Mouse (Mus musculus): ENCODE data around the gene Klhl6. TPM values are rescaled to one million over a fixed set of nuclear protein-coding genes. Genes with fewer than 3 reads are reported as not detected.

Gene Klhl6
- total RNA-seq, 1 experiment: 1.6 TPM

DNA sequence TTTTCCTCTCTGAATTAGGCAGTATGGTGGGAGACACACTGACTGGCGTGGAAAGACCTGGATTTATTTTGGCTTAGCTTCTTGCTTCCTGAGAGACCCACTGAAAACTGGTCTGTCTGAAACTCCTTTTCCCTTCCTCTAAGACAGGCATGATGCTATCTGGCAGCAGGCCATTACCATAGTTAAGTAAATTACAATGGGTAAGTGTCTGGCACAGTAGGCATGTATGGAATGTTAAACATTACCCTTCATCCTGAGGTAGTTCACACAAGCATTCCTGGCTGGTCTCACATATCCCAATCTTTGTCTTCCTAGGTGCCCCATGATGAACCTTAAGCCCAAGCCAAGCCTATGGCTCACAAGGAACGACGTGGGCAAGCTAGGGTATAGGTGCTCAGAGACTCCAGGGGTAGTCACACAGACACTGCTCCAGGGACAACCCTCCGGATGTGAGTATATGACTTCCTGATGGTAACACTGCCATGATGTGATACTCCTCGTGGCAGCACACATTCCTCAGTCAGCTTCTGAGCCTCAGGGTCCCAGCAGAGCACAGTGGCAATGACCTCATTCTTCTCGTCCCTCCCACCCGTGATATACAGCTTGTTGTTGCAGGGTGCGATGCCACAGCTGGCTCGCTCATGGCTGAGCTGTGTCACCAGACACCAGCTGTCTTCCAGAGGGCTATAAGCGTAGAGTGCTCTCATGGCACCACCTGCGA is 36.1 kb downstream of the Klhl6 start:
- no peak for DNase-seq (ENCODE audit: low read depth, low spot score)
- H3K4me1 ChIP-seq (ENCODE audit: control insufficient read depth in 2 of 2, insufficient read depth in 2 of 2, low read length in 2 of 2, poor library complexity in 1 of 2): no peaks in the 10 kb centered on the region
- no peak for TF ChIP-seq HCFC1 (IDR thresholded peaks at IDR 0.05; ENCODE audit: borderline replicate concordance, insufficient read depth, low read length)
- TF ChIP-seq MAFK (IDR thresholded peaks at IDR 0.05; ENCODE audit: insufficient read depth, low read depth, low read length): no peak
- no peak for TF ChIP-seq ZNF384 (IDR thresholded peaks at IDR 0.05; ENCODE audit: low read depth, low read length)
- no peak for TF ChIP-seq CHD2 (IDR thresholded peaks at IDR 0.05; ENCODE audit: low read depth, low read length)
- TF ChIP-seq ZC3H11A (IDR thresholded peaks at IDR 0.05; ENCODE audit: borderline replicate concordance, low read depth, low read length): no peak
- in situ Hi-C loops (cut with MboI; ENCODE audit: low sequenced_read_pairs in 2 of 2, unreplicated experiment in 2 of 2): no loop called here
- no peaks in the 10 kb centered on the region for H3K9me3 ChIP-seq (ENCODE audit: control insufficient read depth, insufficient read depth, low read depth, low read length)
- no peak overlapping the region for H3K4me3 ChIP-seq (ENCODE audit: insufficient read depth in 1 of 2, low read depth in 1 of 2, low read length in 2 of 2, poor library complexity in 1 of 2, severe bottlenecking in 1 of 2)
- no peak overlapping the region for H3K9ac ChIP-seq (ENCODE audit: insufficient read depth, low read depth, low read length, poor library complexity, severe bottlenecking)
- H3K36me3 ChIP-seq (ENCODE audit: control insufficient read depth, insufficient read depth, low read length, poor library complexity, severe bottlenecking): no peaks in the 10 kb centered on the region
- H3K27ac ChIP-seq (ENCODE audit: insufficient read depth, low read depth, low read length, poor library complexity, severe bottlenecking): no peak overlapping the region

DNA sequence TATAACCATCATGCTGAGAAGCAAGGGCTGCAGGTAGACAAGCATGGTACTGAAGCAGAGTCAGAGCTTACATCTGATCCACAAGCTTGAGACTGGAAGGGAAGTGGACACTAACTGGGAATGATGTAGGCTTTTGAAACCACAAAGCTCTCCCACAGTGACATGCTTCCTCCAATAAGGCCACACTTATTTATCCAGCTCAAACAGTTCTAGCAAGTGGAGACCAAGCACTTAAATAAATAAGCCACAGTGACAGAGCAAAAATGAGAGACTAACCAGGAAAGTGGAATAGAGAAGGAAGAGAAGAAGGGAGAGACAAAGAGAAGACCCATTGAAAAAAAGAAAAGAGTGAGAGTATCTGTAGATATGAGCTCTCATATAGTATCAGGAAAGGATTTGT is 62.0 kb downstream of the Klhl6 start:
- no peaks in the 10 kb centered on the region for H3K9me3 ChIP-seq (ENCODE audit: control insufficient read depth, insufficient read depth, low read depth, low read length)
- no peak overlapping the region for H3K27ac ChIP-seq (ENCODE audit: insufficient read depth, low read depth, low read length, poor library complexity, severe bottlenecking)
- TF ChIP-seq ZC3H11A (IDR thresholded peaks at IDR 0.05; ENCODE audit: borderline replicate concordance, low read depth, low read length) (no peak), MAFK (IDR thresholded peaks at IDR 0.05; ENCODE audit: insufficient read depth, low read depth, low read length) (no peak), ZNF384 (IDR thresholded peaks at IDR 0.05; ENCODE audit: low read depth, low read length) (no peak), CHD2 (IDR thresholded peaks at IDR 0.05; ENCODE audit: low read depth, low read length) (no peak)
- H3K4me1 ChIP-seq (ENCODE audit: control insufficient read depth in 2 of 2, insufficient read depth in 2 of 2, low read length in 2 of 2, poor library complexity in 1 of 2): no peaks in the 10 kb centered on the region
- in situ Hi-C loops (cut with MboI; ENCODE audit: low sequenced_read_pairs in 2 of 2, unreplicated experiment in 2 of 2): no loop called here
- no peak for DNase-seq (ENCODE audit: low read depth, low spot score)
- no peak overlapping the region for H3K4me3 ChIP-seq (ENCODE audit: insufficient read depth in 1 of 2, low read depth in 1 of 2, low read length in 2 of 2, poor library complexity in 1 of 2, severe bottlenecking in 1 of 2)
- H3K9ac ChIP-seq (ENCODE audit: insufficient read depth, low read depth, low read length, poor library complexity, severe bottlenecking): no peak overlapping the region
- no peaks in the 10 kb centered on the region for H3K36me3 ChIP-seq (ENCODE audit: control insufficient read depth, insufficient read depth, low read length, poor library complexity, severe bottlenecking)

DNA sequence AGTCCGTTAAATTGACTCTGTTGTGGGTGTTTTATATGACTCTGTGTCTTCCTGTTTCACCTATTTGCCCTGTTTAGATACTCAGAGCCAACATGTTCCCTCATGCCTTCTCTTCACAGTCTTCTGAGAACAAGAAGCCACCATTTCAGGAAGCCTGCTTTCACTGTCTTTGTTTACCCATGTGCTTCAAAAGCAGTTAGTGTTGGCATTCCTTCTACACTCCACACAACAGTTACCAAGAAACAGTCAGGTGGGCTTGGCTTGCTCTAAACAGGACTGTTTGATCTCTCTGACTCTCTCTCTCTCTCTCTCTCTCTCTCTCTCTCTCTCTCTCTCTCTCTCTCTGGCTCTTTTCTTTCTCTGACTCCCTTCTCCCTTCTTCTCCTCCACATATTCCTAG is 64.6 kb downstream of the Klhl6 start:
- TF ChIP-seq MAFK (IDR thresholded peaks at IDR 0.05; ENCODE audit: insufficient read depth, low read depth, low read length) (no peak), HCFC1 (IDR thresholded peaks at IDR 0.05; ENCODE audit: borderline replicate concordance, insufficient read depth, low read length) (no peak), CHD2 (IDR thresholded peaks at IDR 0.05; ENCODE audit: low read depth, low read length) (no peak), ZNF384 (IDR thresholded peaks at IDR 0.05; ENCODE audit: low read depth, low read length) (no peak)
- in situ Hi-C loops (cut with MboI; ENCODE audit: low sequenced_read_pairs in 2 of 2, unreplicated experiment in 2 of 2): no loop called here
- DNase-seq (ENCODE audit: low read depth, low spot score): no peak
- H3K36me3 ChIP-seq (ENCODE audit: control insufficient read depth, insufficient read depth, low read length, poor library complexity, severe bottlenecking): no peaks in the 10 kb centered on the region
- no peak overlapping the region for H3K9ac ChIP-seq (ENCODE audit: insufficient read depth, low read depth, low read length, poor library complexity, severe bottlenecking)
- H3K4me3 ChIP-seq (ENCODE audit: insufficient read depth in 1 of 2, low read depth in 1 of 2, low read length in 2 of 2, poor library complexity in 1 of 2, severe bottlenecking in 1 of 2): no peak overlapping the region
- no peak overlapping the region for H3K27ac ChIP-seq (ENCODE audit: insufficient read depth, low read depth, low read length, poor library complexity, severe bottlenecking)
- no peaks in the 10 kb centered on the region for H3K9me3 ChIP-seq (ENCODE audit: control insufficient read depth, insufficient read depth, low read depth, low read length)
- no peaks in the 10 kb centered on the region for H3K4me1 ChIP-seq (ENCODE audit: control insufficient read depth in 2 of 2, insufficient read depth in 2 of 2, low read length in 2 of 2, poor library complexity in 1 of 2)

DNA sequence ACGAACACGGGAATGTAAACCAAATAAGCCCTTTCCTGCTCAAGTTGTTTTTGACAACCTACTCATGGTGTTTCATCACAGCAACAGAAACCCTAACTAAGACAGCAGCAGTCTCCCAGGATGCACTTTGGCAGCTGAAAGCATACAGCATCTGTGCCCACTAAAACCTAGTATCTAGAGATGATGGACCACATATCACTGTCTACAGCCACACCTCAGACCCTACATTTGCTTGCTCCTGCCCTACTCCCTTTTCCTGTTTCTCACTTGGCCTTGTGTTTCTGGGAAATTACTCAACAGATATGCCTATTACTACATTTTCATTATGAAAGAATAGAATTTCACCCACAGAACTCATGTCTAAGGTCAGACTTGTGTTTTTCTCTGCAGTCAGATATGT is 70.3 kb downstream of the Klhl6 start:
- H3K9me3 ChIP-seq (ENCODE audit: control insufficient read depth, insufficient read depth, low read depth, low read length): no peaks in the 10 kb centered on the region
- no peak for DNase-seq (ENCODE audit: low read depth, low spot score)
- no peaks in the 10 kb centered on the region for H3K4me1 ChIP-seq (ENCODE audit: control insufficient read depth in 2 of 2, insufficient read depth in 2 of 2, low read length in 2 of 2, poor library complexity in 1 of 2)
- no peaks in the 10 kb centered on the region for H3K36me3 ChIP-seq (ENCODE audit: control insufficient read depth, insufficient read depth, low read length, poor library complexity, severe bottlenecking)
- H3K9ac ChIP-seq (ENCODE audit: insufficient read depth, low read depth, low read length, poor library complexity, severe bottlenecking): no peak overlapping the region
- in situ Hi-C loops (cut with MboI; ENCODE audit: low sequenced_read_pairs in 2 of 2, unreplicated experiment in 2 of 2): no loop called here
- H3K27ac ChIP-seq (ENCODE audit: insufficient read depth, low read depth, low read length, poor library complexity, severe bottlenecking): no peak overlapping the region
- no peak overlapping the region for H3K4me3 ChIP-seq (ENCODE audit: insufficient read depth in 1 of 2, low read depth in 1 of 2, low read length in 2 of 2, poor library complexity in 1 of 2, severe bottlenecking in 1 of 2)
- TF ChIP-seq CHD2 (IDR thresholded peaks at IDR 0.05; ENCODE audit: low read depth, low read length): no peak
- no peak for TF ChIP-seq ZC3H11A (IDR thresholded peaks at IDR 0.05; ENCODE audit: borderline replicate concordance, low read depth, low read length)
- TF ChIP-seq HCFC1 (IDR thresholded peaks at IDR 0.05; ENCODE audit: borderline replicate concordance, insufficient read depth, low read length): no peak
- TF ChIP-seq ZNF384 (IDR thresholded peaks at IDR 0.05; ENCODE audit: low read depth, low read length): no peak
- TF ChIP-seq MAFK (IDR thresholded peaks at IDR 0.05; ENCODE audit: insufficient read depth, low read depth, low read length): no peak

DNA sequence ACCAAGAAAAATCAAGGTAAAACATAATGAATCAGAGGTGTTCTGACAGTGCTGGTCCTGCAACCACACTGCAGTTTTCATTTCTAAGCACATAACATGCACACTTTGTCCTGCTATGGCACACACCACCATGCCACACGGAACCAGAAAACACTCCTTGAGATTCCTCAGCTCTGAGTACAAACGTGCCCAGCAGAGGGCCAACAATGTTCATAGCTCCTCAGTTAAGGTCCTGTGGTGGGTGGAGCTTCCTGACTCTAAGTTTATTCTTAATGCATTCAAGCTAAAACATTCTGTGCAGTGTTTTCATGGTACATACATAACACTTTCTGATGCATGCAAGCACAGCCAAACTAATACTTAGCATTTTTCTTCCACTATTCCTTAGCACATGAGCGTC is 74.5 kb downstream of the Klhl6 start:
- no peak overlapping the region for H3K4me3 ChIP-seq (ENCODE audit: insufficient read depth in 1 of 2, low read depth in 1 of 2, low read length in 2 of 2, poor library complexity in 1 of 2, severe bottlenecking in 1 of 2)
- no peak overlapping the region for H3K27ac ChIP-seq (ENCODE audit: insufficient read depth, low read depth, low read length, poor library complexity, severe bottlenecking)
- H3K36me3 ChIP-seq (ENCODE audit: control insufficient read depth, insufficient read depth, low read length, poor library complexity, severe bottlenecking): no peaks in the 10 kb centered on the region
- no peak for DNase-seq (ENCODE audit: low read depth, low spot score)
- no peaks in the 10 kb centered on the region for H3K9me3 ChIP-seq (ENCODE audit: control insufficient read depth, insufficient read depth, low read depth, low read length)
- H3K9ac ChIP-seq (ENCODE audit: insufficient read depth, low read depth, low read length, poor library complexity, severe bottlenecking): no peak overlapping the region
- in situ Hi-C loops (cut with MboI; ENCODE audit: low sequenced_read_pairs in 2 of 2, unreplicated experiment in 2 of 2): no loop called here
- no peaks in the 10 kb centered on the region for H3K4me1 ChIP-seq (ENCODE audit: control insufficient read depth in 2 of 2, insufficient read depth in 2 of 2, low read length in 2 of 2, poor library complexity in 1 of 2)
- TF ChIP-seq MAFK (IDR thresholded peaks at IDR 0.05; ENCODE audit: insufficient read depth, low read depth, low read length): no peak
- TF ChIP-seq CHD2 (IDR thresholded peaks at IDR 0.05; ENCODE audit: low read depth, low read length): no peak
- TF ChIP-seq ZNF384 (IDR thresholded peaks at IDR 0.05; ENCODE audit: low read depth, low read length): no peak
- no peak for TF ChIP-seq ZC3H11A (IDR thresholded peaks at IDR 0.05; ENCODE audit: borderline replicate concordance, low read depth, low read length)
- no peak for TF ChIP-seq HCFC1 (IDR thresholded peaks at IDR 0.05; ENCODE audit: borderline replicate concordance, insufficient read depth, low read length)
